Comparison of ENCODE assay signal across 19 mouse cellular contexts in genomic region chr15:80306146-80306545, GRCm38 (mm10). TPM values are rescaled to one million over a fixed set of nuclear protein-coding genes. Genes with fewer than 3 reads are reported as not detected.
"Had no signal": no experiment of that assay in that cellular context is flagged by ENCODE, and none has a peak within 500 bp of the region (broad histone marks: within the 10 kb centered on the region; RNA-seq: fewer than 3 reads in every experiment).

No protein-coding gene starts in this region.

- H3K4me3 ChIP-seq: limb, embryonic 12.5 days; liver, embryonic 13.5 days; midbrain, embryonic 10.5 days; myocyte; neural tube, embryonic 15.5 days had no signal

- H3K27ac ChIP-seq: limb, embryonic 12.5 days; liver, embryonic 13.5 days; midbrain, embryonic 10.5 days; neural tube, embryonic 15.5 days had no signal

- DNase-seq: kidney, adult 9 months; kidney, postnatal 25 days; layer of hippocampus, adult 9-11 months; layer of hippocampus, postnatal 36 days; liver; liver, embryonic 13.5 days; liver, postnatal 0 days; lung, postnatal 36 days; midbrain, embryonic 14.5 days; right cerebral cortex, adult 18-20 months; right cerebral cortex, postnatal 25 days; thymus, adult 2 months; thymus, postnatal 25 days had no signal

- H3K27me3 ChIP-seq: limb, embryonic 12.5 days; neural tube, embryonic 15.5 days had no signal

- H3K9me3 ChIP-seq: limb, embryonic 12.5 days; liver, embryonic 13.5 days; midbrain, embryonic 10.5 days; neural tube, embryonic 15.5 days had no signal

- ATAC-seq: liver, postnatal 0 days had no signal

- H3K36me3 ChIP-seq: limb, embryonic 12.5 days; liver, embryonic 13.5 days; midbrain, embryonic 10.5 days; neural tube, embryonic 15.5 days had no signal

- H3K9ac ChIP-seq: limb, embryonic 12.5 days; liver, embryonic 13.5 days; liver, postnatal 0 days; neural tube, embryonic 15.5 days had no signal

- H3K4me1 ChIP-seq: limb, embryonic 12.5 days; liver, embryonic 13.5 days; neural tube, embryonic 15.5 days had no signal

- H3K4me2 ChIP-seq: limb, embryonic 12.5 days; liver, embryonic 13.5 days; neural tube, embryonic 15.5 days had no signal

RNA-seq across cellular contexts. Expression of gene Cacna1i, which starts 19.1 kb away (rescaled TPM):
- total RNA-seq: megakaryocyte progenitor cell, adult 5-6 weeks had no signal
- polyA plus RNA-seq: limb, embryonic 12.5 days; liver, embryonic 13.5 days; liver, postnatal 0 days; lung, embryonic 16.5 days had no signal
